Mouse (Mus musculus): ENCODE data around the gene Ccr10. TPM values are rescaled to one million over a fixed set of nuclear protein-coding genes. Genes with fewer than 3 reads are reported as not detected.
A peak's percentile ranks its signal among the peaks of the same experiment; 100 is the strongest.
"Not testable (repeated sequence)": the region's sequence is repeated elsewhere in the genome, so short reads cannot be mapped to it uniquely, and the experiment has no call there.

Gene Ccr10
- polyA plus RNA-seq, 1 experiment from 2014 or later: 0.19 TPM

DNA sequence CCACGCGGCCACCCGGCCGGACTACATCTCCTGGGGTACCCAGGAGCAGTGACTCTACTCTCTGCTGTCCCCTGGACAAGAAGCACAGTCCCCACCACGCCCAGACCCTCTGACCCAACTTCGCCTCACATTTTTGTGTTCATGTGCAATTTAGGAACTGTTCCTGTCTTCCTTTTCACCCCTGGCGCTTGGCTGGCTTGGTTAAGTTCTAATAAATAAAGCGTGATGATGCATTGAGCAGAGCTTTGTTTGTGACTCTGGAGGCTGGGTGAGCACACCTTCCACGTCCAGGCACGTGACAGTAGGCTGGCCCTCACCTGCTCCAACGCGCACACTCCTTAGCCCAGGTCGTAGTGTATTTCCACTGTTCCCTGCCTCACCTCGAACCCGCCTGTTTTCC is 13.7 kb downstream of the Ccr10 start:
- Histone ChIP-seq H3K4me3 (no peak overlapping the region), H3K4me2 (no peak overlapping the region), H3K9me3 (no peaks in the 10 kb centered on the region), H3K27me3 (replicated peaks) (peaks cover 52% of the 10 kb centered on the region), H3K27ac (replicated peaks) (no peak overlapping the region), H3K36me3 (peaks cover 55% of the 10 kb centered on the region), H3K9ac (no peak overlapping the region), H3K4me1 (peaks cover 15% of the 10 kb centered on the region)
- 83% methylated on average over 15 of the region's 15 CpGs for WGBS
- ATAC-seq (ENCODE audit: extremely low read depth, insufficient number of reproducible peaks, low FRiP score, low TSS enrichment): no peak

DNA sequence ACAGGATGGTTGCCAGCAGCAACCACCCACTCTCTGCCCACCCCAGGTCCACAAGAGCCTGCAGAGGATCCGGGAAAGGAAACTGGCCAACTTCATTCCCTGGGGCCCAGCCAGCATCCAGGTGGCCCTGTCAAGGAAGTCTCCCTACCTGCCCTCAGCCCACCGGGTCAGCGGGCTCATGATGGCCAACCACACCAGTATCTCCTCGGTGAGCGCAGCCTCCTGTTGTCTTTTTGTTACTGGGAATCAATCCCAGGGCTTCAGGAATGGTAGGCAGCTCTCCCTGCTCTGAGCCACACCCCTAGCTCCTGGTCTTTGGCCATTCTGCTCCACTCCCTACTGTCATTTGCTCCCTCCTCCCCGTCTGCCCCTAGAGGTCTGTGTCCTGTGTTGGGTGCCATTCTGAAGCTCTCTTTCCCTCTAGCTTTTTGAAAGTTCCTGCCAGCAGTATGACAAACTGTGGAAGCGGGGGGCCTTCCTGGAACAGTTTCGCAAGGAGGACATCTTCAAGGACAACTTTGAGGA is 14.2 kb downstream of the Ccr10 start:
- H3K27me3 ChIP-seq (replicated peaks): peaks cover 51% of the 10 kb centered on the region
- peaks cover 19% of the 10 kb centered on the region for H3K4me1 ChIP-seq
- not testable (repeated sequence) for H3K4me3 ChIP-seq; H3K4me2 ChIP-seq; H3K9me3 ChIP-seq; H3K27ac ChIP-seq (replicated peaks); ATAC-seq (ENCODE audit: extremely low read depth, insufficient number of reproducible peaks, low FRiP score, low TSS enrichment); H3K9ac ChIP-seq
- H3K36me3 ChIP-seq: peaks cover 50% of the 10 kb centered on the region
- 76% methylated on average over 7 of the region's 8 CpGs for WGBS

- peaks cover 43% of the 10 kb centered on the region for H3K27me3 ChIP-seq (replicated peaks)
- not testable (repeated sequence) for H3K4me3 ChIP-seq; ATAC-seq (ENCODE audit: extremely low read depth, insufficient number of reproducible peaks, low FRiP score, low TSS enrichment); H3K9ac ChIP-seq; H3K27ac ChIP-seq (replicated peaks); H3K4me2 ChIP-seq; H3K9me3 ChIP-seq
- H3K4me1 ChIP-seq: peaks cover 22% of the 10 kb centered on the region
- H3K36me3 ChIP-seq: peaks cover 41% of the 10 kb centered on the region
- WGBS: 66% methylated on average over 10 of the region's 10 CpGs
Measured at GRCm38 (mm10) chr11:101160151-101160550, 15.1 kb downstream of the Ccr10 start.

GRCm38 (mm10) chr11:101155728-101156371 is 19.4 kb downstream of the Ccr10 start, which contains the start of gene Tubg2:
Gene Tubg2 (plus strand): TSS chr11:101155907.
- Histone ChIP-seq H3K9ac (peak within 1 kb of the TSS; percentile 82), H3K4me1 (peaks cover 12% of the 10 kb centered on the region), H3K4me2 (peak within 1 kb of the TSS; percentile 89), H3K27ac (replicated peaks) (peak within 1 kb of the TSS; percentile 64), H3K4me3 (peak within 1 kb of the TSS; percentile 55), H3K9me3 (no peaks in the 10 kb centered on the region), H3K27me3 (replicated peaks) (peaks cover 13% of the 10 kb centered on the region; the same call in 1 of the 2 replicates), H3K36me3 (no peaks in the 10 kb centered on the region)
- WGBS: 2% methylated on average over 36 of the region's 36 CpGs
- ATAC-seq (ENCODE audit: extremely low read depth, insufficient number of reproducible peaks, low FRiP score, low TSS enrichment): peak; percentile 67

DNA sequence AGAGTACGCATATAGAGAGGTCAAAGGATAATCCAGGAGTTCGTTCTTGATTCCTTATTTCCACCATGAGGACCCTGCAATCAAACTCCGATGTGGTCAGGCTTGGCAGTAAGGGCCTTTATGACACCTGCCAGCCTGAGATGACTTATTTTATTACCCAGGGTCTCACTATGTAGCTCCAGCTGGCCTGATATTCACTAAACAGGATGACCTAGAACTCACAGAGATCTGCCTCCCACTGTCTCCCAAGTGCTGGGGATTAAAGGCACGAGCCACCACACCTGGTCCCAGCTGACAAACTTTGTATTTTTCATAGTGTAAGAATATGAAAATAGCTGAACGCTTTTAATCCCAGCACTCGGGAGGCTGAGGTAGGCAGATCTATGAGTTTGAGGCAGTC is 20.1 kb downstream of the Ccr10 start:
- Histone ChIP-seq H3K4me1 (peaks cover 12% of the 10 kb centered on the region), H3K36me3 (no peaks in the 10 kb centered on the region), H3K9me3 (no peaks in the 10 kb centered on the region), H3K27me3 (replicated peaks) (peaks cover 13% of the 10 kb centered on the region; the same call in 1 of the 2 replicates), H3K4me3 (no peak overlapping the region; the same call in 1 of the 2 replicates), H3K9ac (peak overlapping the region; percentile 82; the same call in 1 of the 2 replicates), H3K27ac (replicated peaks) (no peak overlapping the region), H3K4me2 (peak overlapping the region; percentile 89)
- no peak for ATAC-seq (ENCODE audit: extremely low read depth, insufficient number of reproducible peaks, low FRiP score, low TSS enrichment)
- 64% methylated on average over 6 of the region's 6 CpGs for WGBS

- H3K4me1 ChIP-seq: peaks cover 15% of the 10 kb centered on the region
- H3K4me3 ChIP-seq: no peak overlapping the region
- H3K27me3 ChIP-seq (replicated peaks): peaks cover 12% of the 10 kb centered on the region; the same call in 1 of the 2 replicates
- H3K9ac ChIP-seq: no peak overlapping the region
- no peak overlapping the region for H3K4me2 ChIP-seq
- H3K36me3 ChIP-seq: no peaks in the 10 kb centered on the region
- no peak for ATAC-seq (ENCODE audit: extremely low read depth, insufficient number of reproducible peaks, low FRiP score, low TSS enrichment)
- H3K9me3 ChIP-seq: no peaks in the 10 kb centered on the region
- no peak overlapping the region for H3K27ac ChIP-seq (replicated peaks)
Measured at GRCm38 (mm10) chr11:101154648-101155047, 20.6 kb downstream of the Ccr10 start.

GRCm38 (mm10) chr11:101152825-101153224 is 22.4 kb downstream of the Ccr10 start:
- H3K9ac ChIP-seq: no peak overlapping the region
- H3K27me3 ChIP-seq (replicated peaks): peaks cover 10% of the 10 kb centered on the region; the same call in 1 of the 2 replicates
- no peaks in the 10 kb centered on the region for H3K9me3 ChIP-seq
- 74% methylated on average over 1 of the region's 1 CpGs for whole genome bisulfite sequencing
- no peak for ATAC-seq (ENCODE audit: extremely low read depth, insufficient number of reproducible peaks, low FRiP score, low TSS enrichment)
- H3K27ac ChIP-seq (replicated peaks): no peak overlapping the region
- no peak overlapping the region for H3K4me2 ChIP-seq
- no peaks in the 10 kb centered on the region for H3K36me3 ChIP-seq
- no peak overlapping the region for H3K4me3 ChIP-seq
- H3K4me1 ChIP-seq: peaks cover 25% of the 10 kb centered on the region

DNA sequence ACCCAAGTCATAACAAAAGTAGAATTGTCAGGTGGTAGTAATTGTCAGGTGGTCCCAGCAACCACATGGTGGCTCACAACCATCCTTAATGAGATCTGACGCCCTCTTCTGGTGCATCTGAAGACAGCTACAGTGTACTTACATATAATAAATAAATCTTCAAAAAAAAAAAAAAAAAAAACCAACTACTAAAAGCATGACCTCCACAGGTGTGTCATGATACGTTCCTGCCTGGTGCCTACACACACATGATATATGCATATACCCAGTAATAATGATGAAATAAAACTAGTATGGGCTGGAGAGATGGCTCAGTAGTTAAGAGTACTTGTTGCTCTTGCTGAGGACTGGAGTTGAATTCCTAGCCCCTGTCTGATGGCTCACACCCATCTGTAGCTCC is 24.2 kb downstream of the Ccr10 start:
- Histone ChIP-seq H3K9me3 (no peaks in the 10 kb centered on the region), H3K4me1 (peaks cover 22% of the 10 kb centered on the region), H3K4me3 (no peak overlapping the region), H3K27me3 (replicated peaks) (no peaks in the 10 kb centered on the region), H3K4me2 (no peak overlapping the region), H3K36me3 (no peaks in the 10 kb centered on the region), H3K9ac (no peak overlapping the region), H3K27ac (replicated peaks) (no peak overlapping the region)
- WGBS: 41% methylated on average over 2 of the region's 2 CpGs
- ATAC-seq (ENCODE audit: extremely low read depth, insufficient number of reproducible peaks, low FRiP score, low TSS enrichment): no peak

DNA sequence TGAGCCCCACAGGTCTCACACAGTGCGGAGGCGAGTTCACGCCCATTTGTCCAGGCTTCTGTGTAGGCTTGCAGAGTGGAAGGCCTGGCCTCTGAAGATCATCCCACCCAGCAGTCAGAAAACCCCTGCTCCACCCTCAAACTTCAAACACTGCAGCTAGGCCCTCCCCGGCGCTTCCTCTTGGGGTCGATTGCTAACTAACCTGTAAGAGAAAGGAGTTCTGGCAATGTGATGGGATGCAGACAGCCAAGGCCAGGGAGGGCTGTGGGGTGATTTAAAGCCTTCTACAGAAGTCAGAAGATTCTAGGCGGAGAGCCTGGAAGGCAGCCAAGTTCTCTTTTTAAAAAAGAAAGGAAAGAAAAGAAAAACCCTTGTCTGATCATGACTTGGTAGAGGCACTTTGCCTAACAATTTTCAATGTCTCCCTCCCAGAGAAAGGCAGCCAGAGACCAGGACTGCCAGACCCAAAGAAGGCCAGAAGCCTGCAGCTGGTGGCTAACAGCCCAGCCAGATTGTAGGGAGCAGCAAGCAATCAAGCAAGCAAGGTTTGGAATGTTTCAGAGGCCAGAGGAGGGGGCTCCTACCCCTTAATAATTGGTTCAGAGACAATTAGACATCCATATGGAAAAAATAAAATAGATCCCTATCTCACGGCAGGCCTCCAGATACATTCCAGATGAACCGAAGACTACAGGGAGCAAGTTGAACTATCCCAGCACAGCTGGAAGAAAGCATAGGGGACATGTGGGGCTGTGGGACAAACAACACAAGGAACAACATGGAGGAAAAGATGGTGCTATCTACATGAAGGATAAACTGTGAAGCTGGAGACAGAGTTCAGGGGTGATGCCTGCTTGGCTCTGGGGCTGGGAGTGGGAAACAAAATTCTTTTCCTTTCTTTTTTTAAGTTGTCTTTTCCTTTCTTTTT is 25.8 kb downstream of the Ccr10 start:
- Histone ChIP-seq H3K9me3 (no peaks in the 10 kb centered on the region), H3K4me1 (peaks cover 13% of the 10 kb centered on the region), H3K4me3 (no peak overlapping the region), H3K27me3 (replicated peaks) (no peaks in the 10 kb centered on the region), H3K27ac (replicated peaks) (peak overlapping the region; percentile 52), H3K4me2 (no peak overlapping the region), H3K36me3 (no peaks in the 10 kb centered on the region), H3K9ac (peak overlapping the region; percentile 57; the same call in 1 of the 2 replicates)
- 45% methylated on average over 9 of the region's 9 CpGs for WGBS
- no peak for ATAC-seq (ENCODE audit: extremely low read depth, insufficient number of reproducible peaks, low FRiP score, low TSS enrichment)

DNA sequence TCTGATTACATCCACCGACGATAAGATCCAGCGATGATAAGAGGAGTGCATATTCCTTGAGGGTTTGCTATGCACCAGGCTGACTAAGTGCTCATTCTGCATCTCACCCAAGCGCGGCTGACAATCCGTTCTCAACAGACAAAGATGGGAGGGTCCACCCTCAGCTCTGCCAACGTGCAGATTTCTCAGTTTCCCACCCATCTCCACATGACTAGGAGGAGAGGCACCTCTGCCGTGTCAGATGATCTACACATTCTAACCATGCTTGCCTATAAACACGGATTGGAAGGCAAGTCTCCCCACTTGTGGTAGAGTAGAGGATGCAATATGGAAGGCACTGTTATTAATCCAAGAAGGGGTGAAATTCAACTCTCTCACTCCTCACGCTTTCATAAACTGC is 26.5 kb downstream of the Ccr10 start:
- Histone ChIP-seq H3K4me3 (no peak overlapping the region), H3K27me3 (replicated peaks) (no peaks in the 10 kb centered on the region), H3K27ac (replicated peaks) (peak overlapping the region; percentile 52; the same call in 1 of the 2 replicates), H3K9ac (peak overlapping the region; percentile 57; the same call in 1 of the 2 replicates), H3K36me3 (no peaks in the 10 kb centered on the region), H3K4me1 (peaks cover 17% of the 10 kb centered on the region), H3K4me2 (no peak overlapping the region), H3K9me3 (no peaks in the 10 kb centered on the region)
- no peak for ATAC-seq (ENCODE audit: extremely low read depth, insufficient number of reproducible peaks, low FRiP score, low TSS enrichment)
- WGBS: 69% methylated on average over 10 of the region's 10 CpGs

GRCm38 (mm10) chr11:101146377-101146776 is 28.9 kb downstream of the Ccr10 start:
- H3K27ac ChIP-seq (replicated peaks): no peak overlapping the region
- H3K4me1 ChIP-seq: peaks cover 29% of the 10 kb centered on the region
- H3K4me2 ChIP-seq: no peak overlapping the region
- H3K9ac ChIP-seq: no peak overlapping the region
- ATAC-seq (ENCODE audit: extremely low read depth, insufficient number of reproducible peaks, low FRiP score, low TSS enrichment): no peak
- no peaks in the 10 kb centered on the region for H3K36me3 ChIP-seq
- H3K4me3 ChIP-seq: no peak overlapping the region
- 39% methylated on average over 10 of the region's 10 CpGs for WGBS
- H3K9me3 ChIP-seq: no peaks in the 10 kb centered on the region
- H3K27me3 ChIP-seq (replicated peaks): no peaks in the 10 kb centered on the region
